Mouse (Mus musculus): ENCODE measurements around the gene Ccl28.
"Not testable (repeated sequence)": the region's sequence is repeated elsewhere in the genome, so short reads cannot be mapped to it uniquely, and the experiment has no call there.

The Ccl28 gene

DNA sequence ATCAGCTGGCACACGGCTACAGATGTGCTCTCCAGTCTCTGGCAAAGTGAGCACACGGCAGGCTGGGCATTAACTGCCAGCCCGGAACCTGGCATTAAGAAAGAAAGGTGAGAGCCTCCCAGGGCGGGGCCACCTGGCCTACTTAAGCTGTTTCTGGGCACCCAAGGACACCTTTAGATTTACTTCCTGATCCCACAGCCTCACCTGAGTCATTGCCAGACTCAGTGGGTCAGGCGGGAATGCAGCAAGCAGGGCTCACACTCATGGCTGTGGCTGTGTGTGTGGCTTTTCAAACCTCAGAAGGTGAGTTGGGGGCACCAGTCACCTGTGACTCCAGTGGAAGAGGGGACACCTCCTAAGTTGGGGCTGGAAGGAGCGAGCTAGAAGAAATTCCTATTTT lies at the start of gene Ccl28:
Ccl28 (plus strand) TSS at position 186 of the 400 bp plus-strand sequence.
- no peak for DNase-seq (ENCODE audit: low read depth in 2 of 2, low spot score in 2 of 2)

DNA sequence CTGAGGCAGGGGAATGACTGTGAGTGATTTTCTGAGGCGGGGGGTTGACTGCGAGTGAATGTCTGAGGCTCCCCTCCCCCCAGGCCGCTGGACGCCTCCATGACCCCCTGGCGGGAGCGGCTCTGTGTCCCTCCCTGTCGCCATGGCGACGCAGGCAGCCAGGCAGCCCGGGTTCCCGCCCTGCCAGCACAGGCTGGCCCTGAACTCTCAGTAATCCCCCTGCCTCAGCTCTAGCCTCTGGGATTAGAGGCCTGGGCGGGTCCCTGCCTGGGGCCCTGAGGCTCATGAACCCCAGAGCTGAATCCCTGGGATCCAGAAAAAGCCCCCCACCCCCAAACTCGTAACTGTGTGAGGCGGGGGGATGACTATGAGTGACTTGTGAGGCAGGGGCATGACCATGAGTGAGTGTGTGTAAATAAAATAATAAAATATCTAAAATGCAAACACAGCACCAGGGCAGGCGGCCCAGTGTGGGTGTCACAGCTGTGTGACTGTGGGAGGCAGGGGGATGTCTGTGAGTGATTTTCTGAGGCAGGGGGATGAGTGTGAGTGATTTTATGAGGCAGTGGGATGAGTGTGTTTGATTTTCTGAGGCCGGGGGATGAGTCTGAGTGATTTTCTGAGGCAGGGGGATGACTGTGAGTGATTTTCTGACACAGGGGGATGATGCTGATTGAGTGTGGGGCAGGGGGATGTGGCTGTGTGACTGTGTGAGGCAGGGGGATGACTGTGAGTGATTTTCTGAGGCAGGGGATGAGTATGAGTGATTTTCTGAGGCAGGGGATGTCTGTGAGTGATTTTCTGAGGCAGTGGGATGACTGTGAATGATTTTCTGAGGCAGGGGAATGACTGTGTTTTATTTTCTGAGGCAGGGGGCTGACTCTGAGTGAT lies 27.1 kb upstream of the Ccl28 start:
- peak; percentile 19 to 26 for DNase-seq (ENCODE audit: low read depth in 2 of 2, low spot score in 2 of 2)

DNA sequence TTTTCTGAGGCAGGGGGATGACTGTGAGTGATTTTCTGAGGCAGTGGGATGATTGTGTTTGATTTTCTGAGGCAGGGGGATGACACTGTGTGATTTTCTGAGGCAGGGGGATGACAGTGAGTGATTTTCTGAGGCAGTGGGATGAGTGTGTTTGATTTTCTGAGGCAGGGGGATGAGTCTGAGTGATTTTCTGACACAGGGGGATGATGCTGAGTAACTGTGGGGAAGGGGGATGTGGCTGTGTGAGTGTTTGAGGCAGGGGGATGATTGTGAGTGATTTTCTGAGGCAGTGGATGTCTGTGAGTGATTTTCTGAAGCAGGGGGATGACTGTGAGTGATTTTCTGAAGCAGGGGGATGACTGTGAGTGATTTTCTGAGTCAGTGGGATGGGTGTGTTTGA lies 25.2 kb upstream of the Ccl28 start:
- peak; percentile 21 to 25 for DNase-seq (ENCODE audit: low read depth in 2 of 2, low spot score in 2 of 2)

DNA sequence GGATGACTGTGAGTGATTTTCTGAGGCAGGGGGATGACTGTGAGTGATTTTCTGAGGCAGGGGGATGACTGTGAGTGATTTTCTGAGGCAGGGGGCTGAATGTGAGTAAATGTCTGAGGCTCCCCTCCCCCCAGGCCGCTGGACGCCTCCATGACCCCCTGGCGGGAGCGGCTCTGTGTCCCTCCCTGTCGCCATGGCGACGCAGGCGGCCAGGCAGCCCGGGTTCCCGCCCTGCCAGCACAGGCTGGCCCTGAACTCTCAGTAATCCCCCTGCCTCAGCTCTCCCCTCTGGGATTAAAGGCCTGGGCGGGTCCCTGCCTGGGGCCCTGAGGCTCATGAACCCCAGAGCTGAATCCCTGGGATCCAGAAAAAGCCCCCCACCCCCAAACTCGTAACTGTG lies 24.6 kb upstream of the Ccl28 start:
- DNase-seq (ENCODE audit: low read depth in 2 of 2, low spot score in 2 of 2): peak; percentile 35 to 39

DNA sequence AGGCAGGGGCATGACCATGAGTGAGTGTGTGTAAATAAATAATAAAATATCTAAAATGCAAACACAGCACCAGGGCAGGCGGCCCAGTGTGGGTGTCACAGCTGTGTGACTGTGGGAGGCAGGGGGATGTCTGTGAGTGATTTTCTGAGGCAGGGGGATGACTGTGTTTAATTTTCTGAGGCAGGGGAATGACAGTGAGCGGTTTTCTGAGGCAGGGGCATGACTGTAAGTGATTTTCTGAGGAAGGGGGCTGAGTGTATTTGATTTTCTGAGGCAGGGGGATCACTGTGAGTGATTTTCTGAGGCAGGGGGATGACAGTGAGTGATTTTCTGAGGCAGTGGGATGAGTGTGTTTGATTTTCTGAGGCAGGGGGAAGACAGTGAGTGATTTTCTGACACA lies 24.1 kb upstream of the Ccl28 start:
- DNase-seq (ENCODE audit: low read depth in 2 of 2, low spot score in 2 of 2): not testable (repeated sequence)

DNA sequence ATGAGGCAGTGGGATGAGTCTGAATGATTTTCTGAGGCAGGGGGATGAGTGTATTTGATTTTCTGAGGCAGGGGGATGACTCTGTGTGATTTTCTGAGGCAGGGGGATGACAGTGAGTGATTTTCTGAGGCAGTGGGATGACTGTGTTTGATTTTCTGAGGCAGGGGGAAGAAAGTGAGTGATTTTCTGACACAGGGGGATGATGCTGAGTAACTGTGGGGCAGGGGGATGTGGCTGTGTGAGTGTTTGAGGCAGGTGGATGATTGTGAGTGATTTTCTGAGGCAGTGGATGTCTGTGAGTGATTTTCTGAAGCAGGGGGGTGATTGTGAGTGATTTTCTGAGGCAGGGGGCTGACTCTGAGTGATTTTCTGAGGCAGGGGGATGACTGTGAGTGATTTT lies 23.5 kb upstream of the Ccl28 start:
- DNase-seq (ENCODE audit: low read depth in 2 of 2, low spot score in 2 of 2): peak; percentile 51 to 59

DNA sequence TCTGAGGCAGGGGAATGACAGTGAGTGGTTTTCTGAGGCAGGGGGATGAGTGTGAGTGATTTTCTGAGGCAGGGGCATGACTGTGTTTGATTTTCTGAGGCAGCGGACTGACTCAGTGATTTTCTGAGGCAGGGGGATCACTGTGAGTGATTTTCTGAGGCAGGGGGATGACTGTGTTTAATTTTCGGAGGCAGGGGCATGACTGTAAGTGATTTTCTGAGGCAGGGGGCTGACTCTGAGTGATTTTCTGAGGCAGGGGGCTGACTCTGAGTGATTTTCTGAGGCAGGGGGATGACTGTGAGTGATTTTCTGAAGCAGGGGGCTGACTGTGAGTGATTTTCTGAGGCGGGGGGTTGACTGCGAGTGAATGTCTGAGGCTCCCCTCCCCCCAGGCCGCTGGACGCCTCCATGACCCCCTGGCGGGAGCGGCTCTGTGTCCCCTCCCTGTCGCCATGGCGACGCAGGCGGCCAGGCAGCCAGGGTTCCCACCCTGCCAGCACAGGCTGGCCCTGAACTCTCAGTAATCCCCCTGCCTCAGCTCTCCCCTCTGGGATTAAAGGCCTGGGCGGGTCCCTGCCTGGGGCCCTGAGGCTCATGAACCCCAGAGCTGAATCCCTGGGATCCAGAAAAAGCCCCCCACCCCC lies 20.8 kb upstream of the Ccl28 start:
- not testable (repeated sequence) for DNase-seq (ENCODE audit: low read depth in 2 of 2, low spot score in 2 of 2)

DNA sequence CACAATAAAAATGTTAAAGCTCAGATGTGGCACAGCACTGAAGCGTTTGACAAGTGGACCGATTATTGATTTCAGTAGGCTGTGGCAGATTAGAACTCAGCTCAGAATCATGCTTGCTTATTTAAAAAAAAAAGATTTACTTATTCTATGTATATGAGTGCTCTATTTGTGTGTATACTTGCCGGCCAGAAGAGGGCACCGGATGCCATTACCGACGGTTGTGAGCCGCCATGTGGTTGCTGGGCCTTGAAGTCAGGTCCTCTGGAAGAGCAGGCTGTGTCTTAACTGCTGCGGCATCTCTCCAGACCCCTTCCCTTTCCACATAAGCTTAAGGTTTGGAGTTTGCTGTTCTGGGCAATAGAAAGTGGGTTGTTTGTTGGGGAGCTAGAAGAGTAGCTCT lies 19.7 kb upstream of the Ccl28 start:
- DNase-seq (ENCODE audit: low read depth in 2 of 2, low spot score in 2 of 2): not testable (repeated sequence)

DNA sequence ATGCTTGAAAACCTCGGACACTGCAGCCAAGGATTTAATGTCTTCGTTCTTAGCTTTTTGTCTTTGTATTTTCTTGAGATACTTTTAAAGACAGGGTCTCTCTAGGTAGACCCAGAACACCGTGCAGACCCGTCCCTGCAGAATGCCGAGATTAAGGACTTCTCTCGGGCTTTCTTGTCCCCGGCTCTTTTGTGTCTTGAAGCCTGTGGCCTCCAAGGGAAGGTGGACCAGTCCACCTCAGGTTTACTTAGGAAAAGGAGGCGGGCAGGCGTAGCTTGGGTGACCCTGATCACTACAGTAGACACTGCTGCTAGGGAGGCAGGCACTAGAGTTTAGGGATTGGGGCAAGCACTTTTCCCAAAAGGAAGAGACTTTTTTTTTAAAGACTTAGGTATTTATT lies 19.3 kb upstream of the Ccl28 start:
- not testable (repeated sequence) for DNase-seq (ENCODE audit: low read depth in 2 of 2, low spot score in 2 of 2)

DNA sequence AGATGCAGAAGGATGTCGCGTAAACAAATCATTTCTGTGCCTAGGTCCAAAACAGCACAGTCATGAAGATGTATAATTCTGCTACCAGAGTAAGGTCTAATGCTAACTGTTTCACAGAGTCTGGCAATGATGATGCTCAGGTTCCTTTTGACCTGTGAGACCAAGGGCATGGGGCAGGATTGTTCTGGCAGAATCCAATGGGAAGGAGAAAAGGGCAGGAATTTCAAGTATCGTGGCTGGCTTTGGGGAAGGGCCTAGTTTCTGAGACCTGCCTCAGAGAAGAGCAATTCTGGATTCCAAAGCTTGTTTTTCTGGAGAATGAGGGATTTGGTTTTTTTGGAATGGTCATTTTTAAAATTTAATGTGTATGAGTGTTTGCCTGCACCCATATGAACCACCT lies 4.8 kb upstream of the Ccl28 start:
- no peak for DNase-seq (ENCODE audit: low read depth in 2 of 2, low spot score in 2 of 2)

DNA sequence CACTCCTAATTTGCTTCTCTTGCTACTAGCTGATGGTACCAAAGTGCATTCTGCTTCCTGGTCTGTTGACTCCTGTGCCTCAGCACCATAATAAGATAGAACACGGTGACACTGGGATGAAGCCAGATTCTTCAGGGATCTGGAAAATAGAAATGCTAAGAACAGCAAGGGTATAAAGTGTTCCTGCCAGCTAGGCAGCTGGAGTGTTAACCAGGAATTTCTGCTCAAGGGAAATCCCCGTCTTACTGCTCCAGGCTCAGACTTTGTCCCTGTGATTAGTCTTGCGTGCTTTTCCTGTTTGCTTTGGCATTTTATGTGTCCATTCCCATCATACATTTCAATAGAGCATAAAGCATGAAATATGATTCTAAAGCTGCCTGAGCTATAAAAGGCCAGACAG lies 3.9 kb upstream of the Ccl28 start:
- DNase-seq (ENCODE audit: low read depth in 2 of 2, low spot score in 2 of 2): no peak

DNA sequence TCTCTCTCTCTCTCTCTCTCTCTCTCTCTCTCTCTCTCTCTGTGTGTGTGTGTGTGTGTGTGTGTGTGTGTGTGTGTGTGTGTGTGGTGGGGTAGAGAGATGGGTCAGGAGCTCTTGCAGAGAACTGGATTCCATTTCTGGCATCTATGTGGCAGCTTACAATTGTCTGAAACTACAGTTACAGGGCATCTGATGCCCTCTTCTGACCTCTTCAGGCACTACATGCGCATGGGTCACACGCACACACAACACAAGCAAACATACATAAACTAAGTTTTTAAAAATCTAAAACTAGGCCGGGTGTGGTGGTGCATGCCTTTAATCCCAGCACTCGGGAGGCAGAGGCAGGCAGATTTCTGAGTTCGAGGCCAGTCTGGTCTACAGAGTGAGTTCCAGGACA lies 2.3 kb downstream of the Ccl28 start:
- DNase-seq (ENCODE audit: low read depth in 2 of 2, low spot score in 2 of 2): peak in 1 of 2 experiments; percentile 9

DNA sequence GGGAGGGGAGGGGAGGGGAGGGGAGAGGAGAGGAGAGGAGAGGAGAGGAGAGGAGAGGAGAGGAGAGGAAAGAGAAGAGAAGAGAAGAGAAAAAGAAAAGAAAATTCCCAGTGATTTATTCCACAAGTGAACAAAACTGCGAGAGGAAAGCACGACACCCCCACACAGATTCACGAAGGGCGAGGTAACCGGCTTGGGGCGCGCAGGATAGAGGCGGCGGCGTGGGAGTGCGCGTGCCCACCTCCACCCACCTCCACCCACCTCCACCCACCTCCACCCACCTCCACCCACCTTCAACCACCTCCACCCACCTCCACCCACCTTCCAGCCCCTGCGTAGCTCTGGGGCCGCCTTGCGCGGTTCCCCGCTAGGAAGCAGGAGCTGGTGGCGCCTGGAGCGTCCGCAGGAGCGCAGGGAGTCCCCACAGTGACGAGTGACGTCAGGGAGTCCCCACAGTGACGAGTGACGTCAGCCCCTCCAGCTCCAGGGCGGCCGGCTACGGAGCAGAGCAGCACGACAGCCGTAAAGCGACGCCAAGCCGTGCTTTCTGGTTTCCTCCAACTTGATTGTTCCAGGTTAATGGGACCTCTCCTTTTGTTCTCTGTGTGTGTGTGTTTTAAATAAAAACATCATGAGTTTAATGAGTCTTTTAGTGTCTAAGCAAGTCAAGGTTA lies 8.0 kb downstream of the Ccl28 start:
- DNase-seq (ENCODE audit: low read depth in 2 of 2, low spot score in 2 of 2): peak; percentile 76 to 79

DNA sequence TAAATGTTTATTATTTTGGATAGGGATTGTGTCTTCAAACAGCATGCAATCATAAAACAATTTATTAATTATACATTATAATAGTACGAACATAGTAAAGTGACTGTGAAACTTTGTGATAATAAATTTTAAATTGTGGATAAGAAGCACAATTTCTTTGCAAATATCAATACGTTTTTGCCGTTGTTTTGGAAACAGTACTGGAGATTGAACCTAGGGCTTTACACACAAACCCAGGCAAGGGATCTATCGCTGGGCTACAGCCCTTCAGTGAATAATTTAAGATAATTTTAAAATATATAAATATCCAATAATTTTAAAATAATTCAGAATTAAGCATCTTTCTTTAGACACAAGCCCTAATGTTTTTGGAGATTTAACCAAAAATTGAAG lies 8.5 kb downstream of the Ccl28 start:
- DNase-seq (ENCODE audit: low read depth in 2 of 2, low spot score in 2 of 2): no peak

DNA sequence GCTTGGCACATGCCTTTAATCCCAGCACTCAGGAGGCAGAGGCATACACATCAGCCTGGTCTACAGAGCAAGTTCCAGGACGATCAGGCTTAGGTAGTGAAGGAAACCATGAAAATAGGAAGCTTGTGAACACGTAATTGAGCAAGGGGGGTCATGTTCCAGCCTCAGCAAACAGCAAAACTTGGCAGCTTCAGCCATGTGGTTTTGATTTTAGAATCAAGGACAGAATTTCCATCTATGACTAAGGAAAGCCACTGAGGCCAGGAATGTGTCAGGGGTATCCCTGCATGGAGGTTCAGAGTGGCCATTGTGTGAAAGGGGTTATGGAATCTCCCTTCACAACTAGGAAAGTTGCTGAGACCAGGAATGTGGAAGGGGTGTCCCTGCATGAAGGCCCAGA lies 11.9 kb downstream of the Ccl28 start:
- no peak for DNase-seq (ENCODE audit: low read depth in 2 of 2, low spot score in 2 of 2)

DNA sequence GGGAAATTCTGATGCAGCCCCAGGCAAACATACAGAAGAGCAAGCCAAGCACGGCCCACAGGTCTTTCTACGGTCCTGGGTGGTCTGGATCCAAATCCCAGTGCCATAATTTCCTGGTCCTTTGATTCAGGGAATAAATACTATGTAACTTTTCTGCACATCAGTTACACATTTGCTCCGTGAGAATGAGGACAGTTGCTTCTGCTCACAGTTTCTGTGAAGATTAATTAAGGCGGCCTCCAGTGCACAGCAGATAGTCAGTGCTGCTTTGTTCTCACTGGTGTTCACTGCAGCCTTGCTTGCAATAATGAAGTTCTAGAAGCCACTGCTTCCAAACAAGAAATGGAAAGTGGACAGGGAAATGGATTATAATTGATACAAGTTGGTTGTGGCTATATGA lies 14.2 kb downstream of the Ccl28 start:
- DNase-seq (ENCODE audit: low read depth in 2 of 2, low spot score in 2 of 2): no peak

DNA sequence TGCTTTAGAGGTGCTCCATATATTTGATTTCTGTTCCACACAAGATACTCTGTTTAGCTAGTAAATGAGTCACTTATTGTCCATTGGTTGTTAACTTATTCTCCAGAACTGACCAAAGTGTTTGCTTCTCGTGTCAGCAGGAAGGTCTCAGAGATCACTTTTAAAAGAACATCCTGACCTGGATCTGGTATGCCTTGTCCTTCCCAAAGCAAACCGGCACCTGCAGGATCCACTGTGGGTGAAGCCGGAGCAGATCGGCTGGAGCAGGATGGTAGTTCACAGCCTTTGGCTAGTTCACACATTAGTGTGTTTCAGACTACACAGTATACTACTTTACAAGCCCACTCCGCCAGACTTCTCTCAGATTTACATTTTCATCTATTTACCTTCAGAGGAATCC lies 14.8 kb downstream of the Ccl28 start:
- no peak for DNase-seq (ENCODE audit: low read depth in 2 of 2, low spot score in 2 of 2)

DNA sequence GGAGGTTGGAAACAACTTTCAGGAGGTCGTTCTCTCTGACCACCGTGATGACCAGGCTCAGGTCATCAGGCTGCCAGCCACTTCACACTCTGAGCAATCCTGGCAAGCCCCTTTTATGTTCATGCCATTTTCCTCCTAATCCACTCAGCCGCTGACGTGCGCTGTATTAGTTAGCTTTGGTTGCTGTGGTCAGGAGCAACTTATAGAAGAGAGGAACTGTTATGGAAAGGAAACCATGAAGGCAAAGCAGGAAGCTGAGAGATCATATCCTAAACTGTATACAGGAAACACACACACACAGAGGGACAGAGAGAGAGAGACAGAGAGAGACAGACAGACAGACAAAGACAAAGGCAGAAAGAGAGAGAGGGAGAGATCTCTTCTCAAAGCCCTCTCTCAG lies 15.7 kb downstream of the Ccl28 start:
- no peak for DNase-seq (ENCODE audit: low read depth in 2 of 2, low spot score in 2 of 2)

DNA sequence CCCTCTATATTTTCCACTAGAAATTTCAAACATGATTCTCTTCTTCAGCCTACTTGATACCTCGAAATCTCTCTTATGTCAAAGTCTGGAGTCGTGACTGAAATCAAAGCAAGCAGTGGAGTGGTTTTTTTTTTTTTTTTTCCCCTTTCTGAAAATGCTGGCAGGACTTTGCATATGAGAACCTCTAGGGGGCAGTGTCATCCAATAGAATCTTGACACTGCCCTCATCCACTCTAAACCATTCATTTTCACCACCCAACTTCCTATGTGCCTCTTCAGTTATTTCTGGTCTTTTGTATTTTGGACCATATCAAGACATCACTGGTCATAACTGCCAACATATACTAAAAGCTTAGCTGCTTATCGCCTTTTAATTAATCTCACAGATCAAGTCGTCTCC lies 16.9 kb downstream of the Ccl28 start:
- DNase-seq (ENCODE audit: low read depth in 2 of 2, low spot score in 2 of 2): peak; percentile 23 to 35

DNA sequence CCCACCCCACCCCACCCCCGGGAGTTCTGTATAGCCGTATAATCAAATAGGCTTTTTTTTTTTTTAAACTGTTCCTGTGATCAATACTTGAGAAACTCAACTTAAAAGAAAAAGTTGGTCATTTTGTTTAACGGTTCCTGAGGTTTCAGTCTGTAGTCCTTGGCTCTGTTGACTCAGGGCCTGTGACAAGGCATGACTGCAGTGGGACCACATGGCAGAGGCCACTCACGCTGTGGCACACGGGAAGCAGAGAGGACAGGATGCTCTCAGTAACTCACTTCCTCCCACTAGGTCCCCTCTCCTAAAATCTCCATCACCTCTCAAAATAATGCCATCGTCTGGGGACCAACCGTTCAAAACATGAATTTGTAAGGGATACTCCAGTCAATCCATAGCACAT lies 17.5 kb downstream of the Ccl28 start:
- no peak for DNase-seq (ENCODE audit: low read depth in 2 of 2, low spot score in 2 of 2)

DNA sequence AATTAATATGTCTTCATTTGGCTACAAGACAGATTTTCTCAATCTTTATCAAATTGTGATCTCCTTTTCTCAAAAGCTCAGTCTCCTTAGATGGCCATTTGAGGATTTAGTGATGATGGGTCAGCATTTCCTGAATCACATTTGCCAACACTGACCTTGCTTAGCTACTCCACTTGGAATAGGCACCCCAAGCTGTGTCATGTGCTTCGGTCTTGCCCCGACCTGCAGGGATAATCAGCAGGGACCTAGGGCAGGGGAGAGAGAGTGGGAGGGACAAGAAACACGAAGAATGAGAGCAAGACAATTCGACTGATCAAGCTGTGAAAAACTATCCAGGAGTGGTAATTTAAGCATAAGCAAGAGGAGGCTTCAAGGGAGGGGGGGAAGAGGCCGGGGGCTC lies 21.1 kb downstream of the Ccl28 start:
- no peak for DNase-seq (ENCODE audit: low read depth in 2 of 2, low spot score in 2 of 2)

DNA sequence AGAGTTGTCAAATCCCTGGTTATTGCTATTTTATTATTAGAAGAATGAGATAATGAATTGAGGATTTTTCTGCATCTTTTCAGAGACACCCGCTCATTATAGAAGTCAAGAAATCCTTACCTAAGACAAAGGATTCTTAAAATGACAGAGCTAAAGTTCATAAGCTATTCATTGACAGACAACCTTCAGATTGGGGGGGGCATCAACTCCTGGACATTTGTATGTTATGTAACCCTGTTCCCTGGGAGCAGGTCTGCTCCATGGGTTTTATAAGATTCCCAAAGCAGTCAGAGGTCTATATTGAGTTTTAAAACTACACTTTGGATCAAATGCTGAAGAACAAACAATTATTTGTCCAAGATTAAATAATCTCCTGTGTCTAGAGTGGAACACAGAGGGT lies 22.9 kb downstream of the Ccl28 start:
- no peak for DNase-seq (ENCODE audit: low read depth in 2 of 2, low spot score in 2 of 2)

Data from CD8-positive naive resting alpha-beta T cell, adult 2 months (primary cell).